Mouse (Mus musculus) brown adipose tissue, adult 24 weeks (tissue): ENCODE measurements around the gene Nedd4. TPM values are rescaled to one million over a fixed set of nuclear protein-coding genes. Genes with fewer than 3 reads are reported as not detected.

Experiments used
- H3K27ac ChIP-seq: fragments of 200-500 bp; replicated peaks from 2 replicates; pipeline ENCODE4 v1.5.1; 2012; ENCODE audit warnings: low read depth, mild to moderate bottlenecking, low read length
- H3K4me1 ChIP-seq: fragments of 200-500 bp; 2 replicates; pipeline ENCODE4 v1.6.1; 2012; ENCODE audit warnings: low read length, mixed read lengths; ENCODE audit not compliant: control insufficient read depth, insufficient read depth, insufficient read length
- H3K4me3 ChIP-seq: fragments of 200-500 bp; 2 replicates; pipeline ENCODE4 v1.5.1; 2012; ENCODE audit warnings: low read depth, mild to moderate bottlenecking, low read length, moderate library complexity; ENCODE audit not compliant: insufficient read depth
- polyA plus RNA-seq: library from polyadenylated mRNA; stranded (reverse); fragments of >200 nt; gene quantifications from 2 replicates; pipeline ENCODE4 v1.2.4, GENCODE M21; 2012; ENCODE audit not compliant: missing spikeins, insufficient read depth, insufficient read length

Gene Nedd4
- 162 and 164 TPM in 2 replicates for polyA plus RNA-seq

- peak within 1 kb of the TSS; percentile 83 for H3K4me3 ChIP-seq
- peak within 1 kb of the TSS; percentile 97 for H3K27ac ChIP-seq
- H3K4me1 ChIP-seq, result peaks cover 11% of the 10 kb centered on the region
Observed at GRCm38 (mm10) chr9:72661895-72662661, at the start of gene Nedd4. Gene Nedd4 (plus strand): TSS chr9:72662346.

- Histone ChIP-seq H3K4me1 (no peaks in the 10 kb centered on the region), H3K27ac (no peak overlapping the region), H3K4me3 (no peak overlapping the region)
Observed at GRCm38 (mm10) chr9:72613884-72614283, 48.3 kb upstream of the Nedd4 start.

- Histone ChIP-seq H3K27ac (no peak overlapping the region), H3K4me3 (no peak overlapping the region), H3K4me1 (no peaks in the 10 kb centered on the region)
Observed at GRCm38 (mm10) chr9:72614786-72615480, 47.2 kb upstream of the Nedd4 start.

GRCm38 (mm10) chr9:72618037-72618436 is 44.1 kb upstream of the Nedd4 start:
- Histone ChIP-seq H3K4me3 (no peak overlapping the region), H3K4me1 (no peaks in the 10 kb centered on the region), H3K27ac (no peak overlapping the region)

GRCm38 (mm10) chr9:72623605-72624004 is 38.5 kb upstream of the Nedd4 start:
- H3K27ac ChIP-seq, result no peak overlapping the region
- H3K4me1 ChIP-seq, result peaks cover 4% of the 10 kb centered on the region; the same call in 1 of the 2 replicates
- no peak overlapping the region for H3K4me3 ChIP-seq

GRCm38 (mm10) chr9:72627598-72627997 is 34.5 kb upstream of the Nedd4 start:
- no peak overlapping the region for H3K27ac ChIP-seq

GRCm38 (mm10) chr9:72628591-72628990 is 33.6 kb upstream of the Nedd4 start:
- Histone ChIP-seq H3K4me3 (no peak overlapping the region), H3K27ac (peak overlapping the region; percentile 45; the same call in 1 of the 2 replicates), H3K4me1 (peaks cover 4% of the 10 kb centered on the region; the same call in 1 of the 2 replicates)

More at GRCm38 (mm10) chr9:72627598-72627997, 34.5 kb upstream of the Nedd4 start:
- H3K4me3 ChIP-seq, result no peak overlapping the region
- peaks cover 4% of the 10 kb centered on the region; the same call in 1 of the 2 replicates for H3K4me1 ChIP-seq

GRCm38 (mm10) chr9:72632198-72632597 is 29.9 kb upstream of the Nedd4 start:
- H3K4me3 ChIP-seq, result no peak overlapping the region
- peaks cover 4% of the 10 kb centered on the region; the same call in 1 of the 2 replicates for H3K4me1 ChIP-seq
- no peak overlapping the region for H3K27ac ChIP-seq

GRCm38 (mm10) chr9:72635134-72635533 is 27.0 kb upstream of the Nedd4 start:
- 0 out of 2 replicates have a peak, but pooled peaks cover 2% of the 10 kb centered on the region for H3K4me1 ChIP-seq
- H3K4me3 ChIP-seq, result no peak overlapping the region
- no peak overlapping the region for H3K27ac ChIP-seq

GRCm38 (mm10) chr9:72636547-72636946 is 25.6 kb upstream of the Nedd4 start:
- H3K4me3 ChIP-seq, result no peak overlapping the region
- H3K4me1 ChIP-seq, result peaks cover 11% of the 10 kb centered on the region; the same call in 1 of the 2 replicates
- H3K27ac ChIP-seq, result peak overlapping the region; percentile 55; the same call in 1 of the 2 replicates

GRCm38 (mm10) chr9:72637243-72637642 is 24.9 kb upstream of the Nedd4 start:
- peak overlapping the region; percentile 19; the same call in 1 of the 2 replicates for H3K27ac ChIP-seq
- H3K4me1 ChIP-seq, result peaks cover 12% of the 10 kb centered on the region; the same call in 1 of the 2 replicates
- no peak overlapping the region for H3K4me3 ChIP-seq

GRCm38 (mm10) chr9:72638951-72639842 is 22.9 kb upstream of the Nedd4 start:
- peak overlapping the region; percentile 64 for H3K4me3 ChIP-seq
- H3K4me1 ChIP-seq, result peaks cover 15% of the 10 kb centered on the region
- H3K27ac ChIP-seq, result peak overlapping the region; percentile 100

- H3K4me1 ChIP-seq, result peaks cover 17% of the 10 kb centered on the region
- H3K27ac ChIP-seq, result peak overlapping the region; percentile 100
- peak overlapping the region; percentile 64 for H3K4me3 ChIP-seq
Observed at GRCm38 (mm10) chr9:72639843-72640621, 22.1 kb upstream of the Nedd4 start.

- H3K4me1 ChIP-seq, result peaks cover 18% of the 10 kb centered on the region
- peak overlapping the region; percentile 100 for H3K27ac ChIP-seq
- H3K4me3 ChIP-seq, result peak overlapping the region; percentile 48
Observed at GRCm38 (mm10) chr9:72640642-72641041, 21.5 kb upstream of the Nedd4 start.
